Mouse (Mus musculus): ENCODE measurements around the gene Zfp618. TPM values are rescaled to one million over a fixed set of nuclear protein-coding genes. Genes with fewer than 3 reads are reported as not detected.

Zfp618 gene
- polyA plus RNA-seq (2017; shearing (Covaris generic)) = under 1 TPM in 1 of 2 experiments, not detected in 1; 0.15 TPM

GRCm38 (mm10) chr4:62965497-62966302, at the start of gene Zfp618:
Gene Zfp618, plus strand, starts transcription at chr4:62965573.

GRCm38 (mm10) chr4:63154699-63155098, 189.3 kb downstream of the Zfp618 start, which contains the start of gene Ambp:
Gene Ambp, minus strand, starts transcription at chr4:63154799.

GRCm38 (mm10) chr4:63171969-63172685, 206.8 kb downstream of the Zfp618 start, which contains the start of gene Kif12:
Gene Kif12, minus strand, starts transcription at chr4:63172131.

Other genes starting within 250 kb of the Zfp618 start
- not detected for gene Ambp, start 189.2 kb downstream of the Zfp618 start, polyA plus RNA-seq (2017; shearing (Covaris generic))
- gene Kif12, start 206.6 kb downstream of the Zfp618 start, polyA plus RNA-seq (2017; shearing (Covaris generic)) = under 1 TPM in 1 of 2 experiments, not detected in 1; 0.07 TPM
- gene Col27a1, start 248.4 kb downstream of the Zfp618 start, polyA plus RNA-seq (2017; shearing (Covaris generic)) = under 1 TPM; 0.39 to 0.43 TPM

Measured in activated CD4-positive, CD25-positive, alpha-beta regulatory T cell (primary cell).